Mouse (Mus musculus): ENCODE measurements around the gene Fat1. TPM values are rescaled to one million over a fixed set of nuclear protein-coding genes. Genes with fewer than 3 reads are reported as not detected.
"Not testable (repeated sequence)": the region's sequence is repeated elsewhere in the genome, so short reads cannot be mapped to it uniquely, and the experiment has no call there.

The Fat1 gene
- polyA plus RNA-seq, 1 experiment from 2014 or later, result 11.7 TPM

- Histone ChIP-seq H3K9me3 (no peaks in the 10 kb centered on the region), H3K4me1 (peaks cover 5% of the 10 kb centered on the region; the same call in 1 of the 2 replicates), H3K4me3 (no peak overlapping the region), H3K36me3 (no peaks in the 10 kb centered on the region), H3K27me3 (replicated peaks) (no peaks in the 10 kb centered on the region), H3K4me2 (replicated peaks) (no peak overlapping the region), H3K27ac (no peak overlapping the region), H3K9ac (no peak overlapping the region)
- WGBS, result 95% methylated on average over 11 of the region's 11 CpGs
- no peak for ATAC-seq (ENCODE audit: low FRiP score, low read depth)
Observed at GRCm38 (mm10) chr8:45062311-45062710, 127.1 kb downstream of the Fat1 start.

GRCm38 (mm10) chr8:45062982-45063924, 128.0 kb downstream of the Fat1 start:
- Histone ChIP-seq H3K36me3 (no peaks in the 10 kb centered on the region), H3K4me2 (replicated peaks) (no peak overlapping the region), H3K9ac (no peak overlapping the region), H3K4me3 (no peak overlapping the region), H3K9me3 (no peaks in the 10 kb centered on the region), H3K27ac (no peak overlapping the region), H3K27me3 (replicated peaks) (no peaks in the 10 kb centered on the region), H3K4me1 (peaks cover 5% of the 10 kb centered on the region; the same call in 1 of the 2 replicates)
- 67% methylated on average over 25 of the region's 25 CpGs for WGBS
- no peak for ATAC-seq (ENCODE audit: low FRiP score, low read depth)

GRCm38 (mm10) chr8:45064197-45064869, 129.1 kb downstream of the Fat1 start:
- peaks cover 10% of the 10 kb centered on the region for H3K4me1 ChIP-seq
- no peak overlapping the region for H3K27ac ChIP-seq
- H3K27me3 ChIP-seq (replicated peaks), result no peaks in the 10 kb centered on the region
- H3K9me3 ChIP-seq, result no peaks in the 10 kb centered on the region
- no peak overlapping the region for H3K4me3 ChIP-seq
- 23% methylated on average over 8 of the region's 8 CpGs for WGBS
- H3K4me2 ChIP-seq (replicated peaks), result no peak overlapping the region; the same call in 1 of the 2 replicates
- no peaks in the 10 kb centered on the region for H3K36me3 ChIP-seq
- ATAC-seq (ENCODE audit: low FRiP score, low read depth), result peak; percentile 56
- H3K9ac ChIP-seq, result no peak overlapping the region

GRCm38 (mm10) chr8:45065391-45065790, 130.1 kb downstream of the Fat1 start:
- H3K4me1 ChIP-seq; H3K4me2 ChIP-seq (replicated peaks); H3K4me3 ChIP-seq; H3K36me3 ChIP-seq; H3K9me3 ChIP-seq; H3K27ac ChIP-seq; ATAC-seq (ENCODE audit: low FRiP score, low read depth); H3K27me3 ChIP-seq (replicated peaks); H3K9ac ChIP-seq: not testable (repeated sequence)
- 100% methylated on average over 1 of the region's 1 CpGs for WGBS

DNA sequence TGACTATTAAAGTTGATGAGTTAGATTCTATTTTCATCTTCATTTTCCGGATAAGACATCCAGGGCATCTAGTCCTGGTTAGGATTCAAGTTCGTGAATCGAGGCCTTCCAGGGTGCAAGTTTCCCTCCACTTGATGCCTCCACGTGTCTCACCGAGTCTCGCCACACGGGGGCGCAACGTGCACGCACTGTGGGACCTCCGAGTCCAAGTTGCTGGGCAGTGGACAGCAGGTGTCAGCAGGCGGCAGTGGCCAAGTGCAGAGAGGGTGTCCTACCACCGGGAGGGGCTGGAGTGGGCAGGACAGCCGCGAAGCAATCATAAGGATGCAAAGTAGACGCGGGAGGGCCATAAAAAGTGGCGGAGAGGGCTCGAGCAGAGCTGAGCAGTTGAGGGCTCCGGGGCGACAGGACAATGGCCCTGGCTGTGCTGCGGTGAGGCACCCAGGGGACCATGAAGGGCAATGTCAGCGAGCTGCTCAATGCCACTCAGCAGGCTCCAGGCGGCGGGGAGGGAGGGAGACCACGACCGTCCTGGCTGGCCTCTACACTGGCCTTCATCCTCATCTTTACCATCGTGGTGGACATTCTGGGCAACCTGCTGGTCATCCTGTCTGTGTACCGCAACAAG, 133.6 kb downstream of the Fat1 start, which contains the start of gene Mtnr1a:
Gene Mtnr1a (plus strand): TSS at position 379 of the 628 bp plus-strand sequence.
- Histone ChIP-seq H3K4me3 (peak within 1 kb of the TSS; percentile 29), H3K27me3 (replicated peaks) (no peaks in the 10 kb centered on the region), H3K36me3 (no peaks in the 10 kb centered on the region), H3K9ac (no peak within 1 kb of the TSS), H3K27ac (no peak within 1 kb of the TSS), H3K9me3 (no peaks in the 10 kb centered on the region), H3K4me2 (replicated peaks) (peak within 1 kb of the TSS; percentile 69), H3K4me1 (peaks cover 10% of the 10 kb centered on the region)
- WGBS, result 6% methylated on average over 29 of the region's 29 CpGs
- ATAC-seq (ENCODE audit: low FRiP score, low read depth), result peak; percentile 86

- Histone ChIP-seq H3K27me3 (replicated peaks) (no peaks in the 10 kb centered on the region), H3K4me2 (replicated peaks) (no peak overlapping the region), H3K9me3 (no peaks in the 10 kb centered on the region), H3K27ac (no peak overlapping the region), H3K4me3 (no peak overlapping the region), H3K4me1 (peaks cover 5% of the 10 kb centered on the region), H3K9ac (no peak overlapping the region), H3K36me3 (no peaks in the 10 kb centered on the region)
- WGBS, result 95% methylated on average over 8 of the region's 8 CpGs
- no peak for ATAC-seq (ENCODE audit: low FRiP score, low read depth)
Observed at GRCm38 (mm10) chr8:45070949-45071348, 135.7 kb downstream of the Fat1 start.

GRCm38 (mm10) chr8:45080850-45081249, 145.6 kb downstream of the Fat1 start:
- Histone ChIP-seq H3K27me3 (replicated peaks) (no peaks in the 10 kb centered on the region), H3K36me3 (no peaks in the 10 kb centered on the region), H3K9me3 (no peaks in the 10 kb centered on the region), H3K4me3 (no peak overlapping the region), H3K4me1 (no peaks in the 10 kb centered on the region), H3K4me2 (replicated peaks) (no peak overlapping the region), H3K27ac (no peak overlapping the region), H3K9ac (no peak overlapping the region)
- no peak for ATAC-seq (ENCODE audit: low FRiP score, low read depth)
- 88% methylated on average over 3 of the region's 3 CpGs for WGBS

DNA sequence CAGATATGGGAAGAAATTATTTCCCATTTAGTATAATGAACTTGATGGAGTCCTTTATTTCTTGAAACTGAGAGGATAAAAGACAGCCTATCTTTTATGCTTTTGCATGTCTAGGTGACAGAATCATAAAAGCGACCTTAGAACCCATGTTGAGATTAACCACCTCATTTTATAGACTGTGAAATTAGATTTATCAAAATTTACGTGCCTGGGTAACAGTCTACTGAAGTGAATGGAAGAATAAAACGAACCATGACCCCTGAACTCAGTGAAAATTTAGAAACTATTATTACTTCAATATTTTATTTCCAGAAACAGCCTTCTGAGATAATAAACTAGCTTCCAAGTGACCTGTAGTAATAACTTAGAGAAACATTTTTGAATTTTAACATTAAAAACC, 158.4 kb downstream of the Fat1 start:
- 49% methylated on average over 3 of the region's 3 CpGs for WGBS
- Histone ChIP-seq H3K27ac (no peak overlapping the region), H3K9ac (no peak overlapping the region), H3K4me2 (replicated peaks) (no peak overlapping the region), H3K36me3 (no peaks in the 10 kb centered on the region), H3K9me3 (no peaks in the 10 kb centered on the region), H3K27me3 (replicated peaks) (no peaks in the 10 kb centered on the region), H3K4me3 (no peak overlapping the region), H3K4me1 (no peaks in the 10 kb centered on the region)
- ATAC-seq (ENCODE audit: low FRiP score, low read depth), result no peak

Other genes starting within 250 kb of the Fat1 start
- gene Mtnr1a, start 133.7 kb downstream of the Fat1 start, polyA plus RNA-seq (2016; fragmentation: Nextera tagmentation; extraction: Ambion mirVana), result 0.41 and 0.56 TPM in 2 replicates

Measured in neural tube, embryonic 12.5 days (tissue).